In genomic region chr10:62650881-62651810, GRCm38 (mm10) we compare ENCODE assay signal across 8 mouse cellular contexts. TPM values are rescaled to one million over a fixed set of nuclear protein-coding genes. Genes with fewer than 3 reads are reported as not detected.
DNase-seq lines count a peak whose midpoint lies in the region; ATAC-seq lines count a peak whose summit lies in the region.

TSS of gene Ddx50 (minus strand) at chr10:62651218.

- H3K9me3 ChIP-seq in hindbrain, embryonic 11.5 days (ENCODE audit: control insufficient read depth, low read length), result no peaks in the 10 kb centered on the region

- peak within 1 kb of the TSS; percentile 90 for H3K27ac ChIP-seq in hindbrain, embryonic 11.5 days (ENCODE audit: low read depth, low read length)

- peak; percentile 100 for DNase-seq in Muller cell, postnatal 12 days (ENCODE audit: inconsistent ontology term)
- DNase-seq in cerebellum, adult 9-11 months, result peak; percentile 100
- peak; percentile 99 to 100 for DNase-seq in frontal cortex, adult 2 months (ENCODE audit: extremely low spot score in 1 of 2, low spot score in 1 of 2)
- DNase-seq in hindbrain, embryonic 11.5 days (ENCODE audit: low spot score), result peak; percentile 99
- peak; percentile 100 for DNase-seq in layer of hippocampus, postnatal 10 days (ENCODE audit: low spot score in 2 of 2)
- peak; percentile 100 for DNase-seq in lung, postnatal 10 days
- DNase-seq in ovary, postnatal 36 days (ENCODE audit: low spot score), result peak; percentile 99
- DNase-seq in thymus, postnatal 25 days, result peak; percentile 97

- H3K9ac ChIP-seq in hindbrain, embryonic 11.5 days (ENCODE audit: low read depth, low read length), result peak within 1 kb of the TSS; percentile 91

- H3K27me3 ChIP-seq in hindbrain, embryonic 11.5 days (ENCODE audit: control insufficient read depth, insufficient read depth, low read length), result no peaks in the 10 kb centered on the region

- peak; percentile 100 for ATAC-seq in hindbrain, embryonic 11.5 days (ENCODE audit: low FRiP score)

- under 1% methylated on average over 83 of the region's 89 CpGs for WGBS in hindbrain, embryonic 11.5 days

- H3K4me2 ChIP-seq in hindbrain, embryonic 11.5 days (replicated peaks; ENCODE audit: low read depth, low read length), result peak within 1 kb of the TSS; percentile 67

- peaks cover 3% of the 10 kb centered on the region; the same call in 1 of the 2 replicates for H3K36me3 ChIP-seq in hindbrain, embryonic 11.5 days (ENCODE audit: control insufficient read depth, insufficient read depth, low read length)

- peak within 1 kb of the TSS; percentile 96 for H3K4me3 ChIP-seq in hindbrain, embryonic 11.5 days (ENCODE audit: low read depth, low read length)

- no peaks in the 10 kb centered on the region; the same call in none of the 2 replicates for H3K4me1 ChIP-seq in hindbrain, embryonic 11.5 days (replicated peaks; ENCODE audit: control insufficient read depth, insufficient read depth, low read length)

RNA-seq across cellular contexts. Expression of gene Ddx50, which starts in this region (rescaled TPM):
- 88.5 and 95.5 TPM in 2 replicates for polyA plus RNA-seq in frontal cortex, adult 2 months (2012; rRNA removed)
- 124 and 143 TPM in 2 replicates for polyA plus RNA-seq in hindbrain, embryonic 11.5 days (2014; fragmentation: Nextera tagmentation; extraction: Ambion mirVana)
- 10 to 100 TPM; 78.5 to 86.4 TPM for total RNA-seq in layer of hippocampus, postnatal 10 days (2021)

Comparison
In these comparisons a context has a peak if more than half of its experiments do, and no peak if none do; other contexts are left out.
1. Peak in every context shown above with its lines: DNase-seq, ATAC-seq, H3K4me3 ChIP-seq and H3K27ac ChIP-seq.